Mouse (Mus musculus): ENCODE data around the gene Ubl5.
"Not testable (repeated sequence)": the region's sequence is repeated elsewhere in the genome, so short reads cannot be mapped to it uniquely, and the experiment has no call there.

The Ubl5 gene

GRCm38 (mm10) chr9:20657546-20657945 lies 14.9 kb downstream of the Ubl5 start:
- no peak for DNase-seq (ENCODE audit: inconsistent ontology term)

GRCm38 (mm10) chr9:20662325-20662724 lies 19.6 kb downstream of the Ubl5 start:
- DNase-seq (ENCODE audit: inconsistent ontology term): peak; percentile 64

DNA sequence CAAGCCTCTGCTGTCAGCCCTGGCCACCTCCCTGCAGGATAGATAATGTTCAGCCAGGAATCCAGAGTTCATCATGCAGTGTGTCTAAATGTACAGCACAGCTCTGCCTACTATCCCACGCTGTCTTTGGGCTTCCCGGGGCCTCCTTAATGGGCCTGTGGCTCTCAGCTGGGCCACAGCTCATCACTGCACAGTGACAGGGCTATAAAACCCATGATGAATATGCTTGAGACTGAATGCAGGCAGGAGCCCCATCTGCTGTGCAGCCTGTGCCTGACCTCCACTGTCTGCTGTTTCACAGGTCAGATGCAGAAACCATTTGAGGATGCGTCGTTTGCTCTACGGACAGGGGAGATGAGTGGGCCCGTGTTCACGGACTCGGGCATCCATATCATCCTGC lies 20.2 kb downstream of the Ubl5 start:
- DNase-seq (ENCODE audit: inconsistent ontology term): no peak

- no peak for DNase-seq (ENCODE audit: inconsistent ontology term)
These were observed 21.3 kb downstream of the Ubl5 start for GRCm38 (mm10) chr9:20663956-20664355.

DNA sequence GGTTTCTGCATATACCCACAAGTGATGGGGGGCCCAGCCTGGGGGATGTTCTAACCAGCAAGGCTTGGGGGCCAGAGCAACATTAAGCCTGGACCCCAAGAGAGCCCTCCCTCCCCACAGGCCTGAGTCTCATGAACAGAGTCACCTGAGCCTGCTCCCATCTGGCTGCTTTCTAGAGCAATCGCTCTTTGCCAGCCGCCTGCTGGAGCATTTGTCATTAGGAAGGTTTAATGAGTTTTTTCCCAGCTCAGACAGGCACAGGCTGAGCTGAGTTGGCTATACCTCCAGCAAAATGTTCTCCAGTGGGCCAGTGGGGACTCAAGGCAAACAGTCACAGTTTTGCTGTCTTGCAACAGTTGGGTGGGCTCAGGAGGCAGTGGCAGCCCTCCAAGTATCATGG lies 21.7 kb downstream of the Ubl5 start:
- no peak for DNase-seq (ENCODE audit: inconsistent ontology term)

- DNase-seq (ENCODE audit: inconsistent ontology term): no peak
These were observed 22.4 kb downstream of the Ubl5 start for GRCm38 (mm10) chr9:20664982-20665637.

GRCm38 (mm10) chr9:20665925-20666324 lies 23.2 kb downstream of the Ubl5 start:
- DNase-seq (ENCODE audit: inconsistent ontology term): peak; percentile 68

DNA sequence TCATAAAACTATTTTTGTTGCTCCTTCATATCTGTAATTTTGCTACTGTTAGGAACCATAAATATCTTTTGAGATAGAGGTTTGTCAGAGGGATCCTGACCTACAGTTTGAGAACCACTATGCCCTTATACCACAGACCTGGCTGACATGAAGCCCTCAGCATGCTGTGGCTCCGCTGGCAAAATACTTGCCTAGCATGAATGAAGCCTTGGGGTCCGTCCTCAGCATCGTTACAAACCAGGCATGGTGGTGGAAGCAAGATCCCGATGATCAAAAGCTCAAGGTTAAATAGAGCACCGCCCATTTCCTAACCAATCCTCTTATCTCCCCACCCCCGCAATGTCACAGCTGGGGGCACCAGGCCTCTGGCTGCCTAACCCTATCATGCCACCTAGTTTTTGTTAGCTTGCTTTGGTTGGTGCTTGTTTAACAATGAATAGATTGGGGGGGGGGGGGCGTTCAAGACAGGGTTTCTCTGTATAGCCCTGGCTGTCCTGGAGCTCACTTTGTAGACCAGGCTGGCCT lies 23.9 kb downstream of the Ubl5 start:
- no peak for DNase-seq (ENCODE audit: inconsistent ontology term)

DNA sequence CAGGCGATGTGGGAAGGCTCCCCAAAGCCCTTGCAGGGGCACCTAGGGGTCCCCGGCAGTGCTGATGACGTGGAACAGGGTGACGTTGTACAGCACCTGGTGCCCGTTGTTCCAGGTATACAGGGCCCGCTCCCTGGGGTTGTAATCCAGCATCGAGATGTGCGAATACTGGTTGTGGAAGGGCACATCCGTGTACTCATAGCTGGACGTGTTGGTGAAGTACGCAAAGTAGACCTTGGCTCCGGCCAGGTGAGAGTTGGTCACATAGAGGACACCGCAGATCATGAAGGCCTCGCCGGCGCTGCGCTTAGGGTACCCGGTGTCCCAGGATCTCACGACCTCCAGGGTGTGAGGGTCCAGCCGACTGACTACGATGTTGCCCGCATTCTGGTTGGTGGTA lies 25.4 kb downstream of the Ubl5 start:
- DNase-seq (ENCODE audit: inconsistent ontology term): no peak

GRCm38 (mm10) chr9:20672047-20672446 lies 29.4 kb downstream of the Ubl5 start:
- DNase-seq (ENCODE audit: inconsistent ontology term): no peak

DNA sequence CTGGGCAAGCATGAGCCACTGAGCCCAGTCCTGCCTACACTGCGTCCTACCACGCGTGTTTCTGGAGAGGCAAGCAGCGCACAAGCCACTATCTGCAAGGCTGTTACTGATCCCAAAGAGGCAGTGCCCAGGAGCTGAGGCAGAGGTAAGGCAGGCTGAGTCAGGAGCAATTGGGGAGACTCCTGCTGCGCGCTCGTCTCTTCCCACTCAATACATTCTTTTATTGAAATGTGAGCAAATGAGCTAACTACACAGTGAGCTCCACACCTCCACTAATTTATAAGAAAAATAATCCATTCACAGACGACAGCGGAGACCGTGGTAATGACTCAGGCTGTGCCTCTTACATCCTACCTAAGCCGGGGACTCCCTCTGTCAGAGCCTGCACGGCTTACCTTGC lies 35.2 kb downstream of the Ubl5 start:
- DNase-seq (ENCODE audit: inconsistent ontology term): no peak

DNA sequence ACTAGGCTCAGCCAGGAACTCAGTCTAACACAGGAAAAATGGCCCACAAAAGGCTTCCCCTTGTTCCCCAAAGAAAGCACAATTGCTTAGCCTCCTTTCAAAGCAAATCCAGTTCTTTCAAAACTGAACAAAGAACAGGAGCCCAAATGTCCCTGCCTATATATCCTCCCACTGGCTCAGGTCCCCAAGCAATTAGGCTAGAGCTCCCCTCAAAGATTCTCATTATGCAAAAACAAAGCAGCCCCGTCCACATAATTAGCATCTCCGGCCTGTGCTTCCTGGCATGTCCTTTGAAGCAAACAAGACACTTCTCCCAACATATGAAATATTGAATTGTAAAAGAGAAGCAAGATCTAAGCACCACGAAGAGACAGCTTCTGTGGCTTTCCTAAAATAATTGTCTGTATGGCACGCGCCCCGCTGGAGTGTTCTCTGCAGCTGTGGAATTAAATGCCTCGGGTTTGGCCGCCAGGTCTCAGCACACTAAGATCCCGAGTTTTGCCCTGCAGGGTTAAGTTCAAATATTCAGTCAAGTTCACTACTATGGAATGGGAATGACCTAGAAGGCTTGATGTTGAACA lies 37.8 kb downstream of the Ubl5 start:
- DNase-seq (ENCODE audit: inconsistent ontology term): peak; percentile 90

DNA sequence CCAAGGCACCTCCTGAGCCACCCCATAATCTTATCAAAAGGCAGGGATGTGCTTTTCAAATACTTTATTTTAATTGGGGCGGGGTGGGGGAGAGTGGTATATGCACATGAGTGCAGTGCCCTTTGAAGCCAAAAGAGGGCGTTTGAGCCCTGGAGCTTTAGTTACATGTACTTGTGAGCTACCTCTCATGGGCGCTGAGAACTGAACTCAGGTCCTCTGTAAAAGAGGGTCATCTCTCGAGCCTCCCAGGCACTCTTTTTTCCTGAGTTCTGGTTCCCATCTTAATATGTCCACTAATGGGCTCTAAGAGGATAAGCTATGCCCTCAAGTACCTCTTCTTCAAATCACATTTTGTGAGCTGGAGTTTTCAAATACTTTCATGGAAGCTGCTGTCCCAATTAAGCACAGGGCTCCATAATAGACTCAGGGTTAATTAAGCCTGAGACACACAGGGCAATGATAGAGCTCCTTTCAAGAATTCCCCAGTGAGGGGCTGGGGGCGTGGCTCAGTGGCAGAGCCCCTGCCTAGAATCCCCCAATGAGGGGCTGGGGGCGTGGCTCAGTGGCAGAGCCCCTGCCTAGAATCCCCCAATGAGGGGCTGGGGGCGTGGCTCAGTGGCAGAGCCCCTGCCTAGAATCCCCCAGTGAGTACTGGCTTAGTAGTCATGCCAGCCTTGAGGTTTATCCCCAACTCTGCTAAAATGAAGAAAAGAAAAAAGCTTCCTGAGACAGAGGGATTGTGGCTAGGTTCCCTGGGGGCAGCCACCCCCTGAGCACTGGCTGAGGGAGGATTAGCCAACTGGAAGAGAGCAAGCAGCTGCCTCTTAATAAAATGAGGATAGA lies 39.1 kb downstream of the Ubl5 start:
- DNase-seq (ENCODE audit: inconsistent ontology term): peak; percentile 78

DNA sequence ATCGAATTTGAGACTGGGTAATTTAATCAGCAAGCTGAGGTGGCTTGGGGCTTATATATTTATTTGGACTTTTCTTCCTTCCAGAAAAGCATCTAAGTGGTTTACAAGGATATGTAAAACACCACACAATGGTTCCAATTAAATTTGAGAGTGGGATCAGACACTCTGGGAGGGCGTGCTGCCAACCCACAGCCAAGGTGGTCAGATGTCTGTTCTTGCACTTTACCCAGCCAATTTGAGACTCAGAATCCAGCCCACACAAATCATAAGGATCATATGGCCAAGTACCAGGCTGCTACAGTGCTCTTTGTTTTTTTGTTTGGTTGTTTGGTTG lies 39.7 kb downstream of the Ubl5 start:
- DNase-seq (ENCODE audit: inconsistent ontology term): peak; percentile 66

DNA sequence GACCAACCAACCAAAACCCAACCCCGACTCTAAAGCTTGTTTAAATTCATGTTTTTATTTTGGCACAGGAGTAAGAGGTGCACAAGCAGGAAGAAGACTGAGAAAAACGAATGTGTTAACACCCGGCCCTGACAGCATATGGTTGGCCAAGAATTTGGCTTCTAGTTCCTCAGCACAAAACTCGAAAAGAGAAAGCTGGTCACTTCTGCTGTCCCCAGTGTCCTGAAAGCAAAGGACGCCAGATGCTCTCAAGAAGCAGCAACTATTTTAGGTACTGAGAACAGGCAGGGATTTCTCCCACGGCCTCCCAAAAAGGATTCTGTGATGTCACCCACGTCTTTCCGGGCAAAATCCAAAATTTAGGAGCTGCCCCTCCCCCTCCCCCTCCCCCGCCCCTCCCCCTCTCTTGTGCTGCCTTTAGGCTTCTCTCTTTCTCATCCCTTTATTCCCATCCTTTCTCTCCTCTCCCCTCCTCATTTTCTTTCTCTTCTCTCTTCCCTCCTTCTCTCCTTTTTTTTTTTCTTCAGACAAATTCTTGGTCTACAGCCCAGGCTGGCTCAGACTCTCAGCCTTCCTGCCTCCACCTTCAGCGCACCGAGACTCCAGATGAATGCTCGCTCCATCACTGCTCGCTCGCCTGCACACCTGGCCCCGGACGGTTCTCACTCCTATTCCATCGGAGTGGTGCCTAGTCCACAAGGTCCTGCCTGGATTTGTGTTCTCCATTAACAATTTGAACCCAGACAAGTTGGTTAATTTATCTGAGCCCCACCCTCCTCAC lies 42.6 kb downstream of the Ubl5 start:
- DNase-seq (ENCODE audit: inconsistent ontology term): no peak

GRCm38 (mm10) chr9:20689403-20689802 lies 46.7 kb downstream of the Ubl5 start:
- DNase-seq (ENCODE audit: inconsistent ontology term): no peak

DNA sequence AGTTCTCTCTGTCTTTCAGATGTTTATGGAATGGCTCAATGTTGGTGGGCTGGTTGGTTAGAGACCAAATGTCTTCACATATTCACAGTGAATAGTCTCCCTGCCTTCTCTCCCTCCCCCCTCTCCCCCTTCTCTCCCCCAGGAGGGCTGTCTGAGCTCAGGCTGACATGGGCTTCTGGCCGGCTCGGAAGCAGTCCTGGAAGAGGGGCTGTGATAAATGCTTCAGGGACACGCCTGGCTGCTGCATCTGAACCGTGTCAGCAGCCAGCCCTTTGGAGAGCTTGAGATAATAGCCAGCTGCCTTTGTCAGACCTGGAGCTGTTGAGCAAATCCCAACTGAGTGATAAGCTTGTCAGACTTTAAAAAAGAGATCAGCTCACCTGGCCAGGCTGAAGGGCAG lies 47.2 kb downstream of the Ubl5 start:
- peak; percentile 44 for DNase-seq (ENCODE audit: inconsistent ontology term)

- not testable (repeated sequence) for DNase-seq (ENCODE audit: inconsistent ontology term)
These were observed 47.8 kb downstream of the Ubl5 start for GRCm38 (mm10) chr9:20690449-20690848.

DNA sequence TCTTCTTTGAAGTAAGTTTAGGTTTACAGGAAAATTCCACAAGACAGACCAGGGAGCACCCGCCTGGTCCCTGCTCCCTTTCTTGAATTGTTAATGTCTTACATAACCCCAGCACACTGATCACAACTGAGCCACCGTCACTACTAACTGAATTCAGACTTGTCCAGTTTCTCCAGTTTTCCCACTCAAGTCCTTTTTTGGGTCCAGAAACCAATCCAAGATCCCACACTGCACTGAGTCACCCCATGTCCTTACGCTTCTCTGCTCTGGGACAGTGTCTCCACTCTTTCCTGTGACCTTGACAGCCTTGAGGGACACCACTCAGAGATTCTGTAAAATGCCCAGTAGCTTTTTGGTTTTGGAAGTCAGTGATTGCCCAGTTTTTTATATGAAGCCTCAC lies 50.2 kb downstream of the Ubl5 start:
- DNase-seq (ENCODE audit: inconsistent ontology term): peak; percentile 77

GRCm38 (mm10) chr9:20694721-20695235 lies 52.1 kb downstream of the Ubl5 start:
- no peak for DNase-seq (ENCODE audit: inconsistent ontology term)

DNA sequence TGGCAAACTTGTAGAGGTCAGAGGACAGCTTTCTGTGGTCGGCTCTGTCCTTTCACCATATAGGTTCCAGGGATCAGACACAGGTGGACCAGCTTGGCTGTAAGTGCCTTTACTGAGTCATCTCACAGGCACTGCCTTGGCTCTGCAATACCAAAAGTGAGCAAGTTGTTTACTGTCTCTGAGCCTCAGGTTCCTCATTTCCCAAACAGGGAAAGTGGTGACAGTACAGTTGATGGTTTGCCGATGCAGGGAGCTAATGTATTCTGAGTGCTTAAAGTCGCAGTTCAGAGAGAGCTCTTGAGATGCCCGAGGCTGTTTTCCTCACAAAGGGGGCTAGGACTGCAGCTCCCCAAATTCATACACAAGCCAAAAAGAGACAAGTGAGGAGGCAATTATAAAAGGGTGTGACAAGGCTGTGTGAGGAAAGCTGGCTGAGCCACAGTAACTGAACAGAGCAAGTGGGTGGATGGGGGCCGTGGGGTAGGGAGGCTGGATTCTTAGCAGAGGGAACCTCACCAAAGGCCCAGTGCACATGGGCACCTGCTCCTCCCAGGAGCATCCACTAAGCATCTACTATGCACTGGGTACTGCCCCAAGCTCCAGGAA lies 53.5 kb downstream of the Ubl5 start:
- DNase-seq (ENCODE audit: inconsistent ontology term): no peak

All from Muller cell, postnatal 12 days (primary cell).